Mouse (Mus musculus) left cerebral cortex, postnatal 10 days (tissue): ENCODE measurements at regions not wholly inside any gene's neighbourhood (a gene's known extent, or its start where the extent isn't known, plus 50 kb on each side); places are given as distances from the start of the nearest gene placed in this dataset.

Experiments
- DNase-seq, 2 experiments: peaks; one replicate each; pipeline ENCODE4 v3.0.0; 2021 to 2022; ENCODE audit warnings: low spot score in 2 of 2, mixed read lengths in 1 of 2; ENCODE audit errors: extremely low spot score in 1 of 2
- intact Hi-C: fragments of 180-260 bp; cut with DNase I; formaldehyde crosslinking; loops from one replicate; pipeline ENCODE4 v1.15.1; 2025

DNA sequence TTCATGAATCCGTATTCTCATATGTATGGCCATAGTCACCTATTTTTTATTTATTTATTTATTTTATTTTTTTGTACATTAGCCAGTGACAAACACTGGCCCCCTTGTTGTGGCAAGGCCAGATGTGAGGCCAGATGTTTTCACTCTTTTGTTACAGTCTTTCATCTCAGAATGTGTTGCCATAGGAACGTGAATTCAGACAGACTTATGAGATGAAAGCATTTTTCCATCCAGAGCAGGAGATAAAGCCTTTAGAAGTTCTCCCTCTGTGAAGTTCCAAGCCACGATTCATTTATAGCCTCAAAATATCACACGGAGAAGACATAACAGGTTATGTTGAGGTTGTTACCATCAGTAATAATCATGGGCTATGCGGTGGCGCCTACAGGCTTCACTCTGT, 220.9 kb downstream of the Arpp21 start:
- no peak for DNase-seq
- intact Hi-C loops = no loop called here

DNA sequence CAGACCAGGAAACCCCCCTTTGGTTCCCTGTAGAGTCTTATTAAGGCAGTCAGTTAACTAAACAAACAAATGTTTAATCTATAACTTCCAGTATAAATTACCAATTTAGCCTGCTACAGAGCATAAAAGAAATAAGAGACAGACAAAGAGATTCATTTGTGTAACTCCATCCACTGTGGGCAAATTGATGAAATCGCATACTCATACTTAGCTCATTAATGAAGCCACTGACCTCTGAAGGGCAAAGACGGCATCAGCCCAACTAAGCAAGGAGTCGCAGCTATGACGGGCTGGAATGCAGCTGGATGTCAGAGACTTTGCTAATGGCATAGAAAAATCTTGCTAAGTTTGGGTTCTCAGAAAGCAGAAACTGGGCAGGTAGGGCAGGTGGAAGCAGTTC, 241.3 kb downstream of the Arpp21 start:
- DNase-seq = no peak
- intact Hi-C loops = no loop called here

DNA sequence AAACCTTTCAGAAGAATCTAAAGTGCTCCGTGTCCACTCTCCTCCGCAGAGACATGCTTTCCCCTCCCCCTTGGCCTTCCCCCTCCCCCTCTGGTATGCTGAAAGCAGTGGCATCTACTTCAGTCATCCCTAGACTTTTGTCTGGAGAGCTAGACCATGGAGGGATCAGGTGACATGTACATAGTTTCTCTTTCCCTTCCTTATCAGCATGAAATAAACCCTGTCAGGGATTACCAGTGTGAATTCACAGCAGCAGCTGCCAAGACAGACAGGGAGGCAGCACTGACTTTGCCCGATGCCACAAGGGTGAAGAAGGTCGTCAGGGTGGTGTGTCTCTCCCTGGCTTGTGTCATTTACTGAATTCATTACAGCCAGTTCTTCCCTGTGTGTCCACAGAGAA, 241.9 kb downstream of the Arpp21 start:
- no peak for DNase-seq
- intact Hi-C loops = no loop called here

DNA sequence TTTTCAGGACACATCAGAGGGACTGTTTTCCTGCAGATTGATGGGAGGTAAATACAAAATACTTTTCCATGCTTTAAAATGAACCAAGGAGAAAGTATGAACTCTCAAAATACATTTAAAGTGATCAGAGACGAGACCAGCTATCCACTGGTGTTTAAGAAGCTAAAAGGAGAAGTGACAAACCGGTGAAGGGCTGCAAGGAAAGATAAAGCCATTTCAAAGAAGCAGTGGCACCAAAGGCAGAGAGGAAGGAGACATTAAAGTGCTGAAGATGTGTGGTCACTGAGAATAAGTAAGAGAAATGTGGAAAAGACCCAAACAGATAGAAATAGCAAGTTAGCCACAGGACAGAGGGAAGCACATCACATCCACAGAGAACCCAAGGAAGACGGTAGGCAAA, 245.7 kb downstream of the Arpp21 start:
- DNase-seq = no peak
- intact Hi-C loops = no loop called here

DNA sequence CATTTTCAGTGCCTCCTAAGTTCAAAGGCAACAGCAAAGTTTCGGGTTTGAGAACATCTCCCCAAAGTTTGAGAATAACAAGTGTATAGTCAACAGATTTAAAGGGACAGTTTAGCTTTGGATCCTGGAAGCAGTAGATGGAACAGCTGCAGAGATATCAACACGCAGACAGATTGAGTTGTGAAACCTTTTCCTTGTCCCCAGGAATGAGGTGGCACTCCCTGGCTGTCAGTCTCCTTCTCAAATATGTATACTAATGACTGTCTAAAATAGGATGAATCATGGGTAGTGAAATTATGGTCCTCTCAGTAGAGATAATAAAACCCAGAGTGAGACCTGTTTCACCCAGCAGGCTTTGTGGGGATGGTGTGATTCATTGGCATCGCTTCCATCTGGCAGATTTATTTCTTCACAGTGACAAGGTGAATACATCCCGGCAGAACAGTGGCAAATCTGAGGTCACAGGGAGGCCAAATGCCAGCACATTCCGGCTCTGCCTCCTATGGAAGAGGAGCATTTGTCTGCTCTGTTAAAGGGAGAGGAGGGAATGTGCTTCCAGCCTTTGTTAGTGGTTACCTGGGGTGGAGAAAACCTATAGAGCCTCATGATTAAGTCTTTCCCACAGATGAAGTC, 272.2 kb downstream of the Arpp21 start:
- intact Hi-C loops = no loop called here
- no peak for DNase-seq

DNA sequence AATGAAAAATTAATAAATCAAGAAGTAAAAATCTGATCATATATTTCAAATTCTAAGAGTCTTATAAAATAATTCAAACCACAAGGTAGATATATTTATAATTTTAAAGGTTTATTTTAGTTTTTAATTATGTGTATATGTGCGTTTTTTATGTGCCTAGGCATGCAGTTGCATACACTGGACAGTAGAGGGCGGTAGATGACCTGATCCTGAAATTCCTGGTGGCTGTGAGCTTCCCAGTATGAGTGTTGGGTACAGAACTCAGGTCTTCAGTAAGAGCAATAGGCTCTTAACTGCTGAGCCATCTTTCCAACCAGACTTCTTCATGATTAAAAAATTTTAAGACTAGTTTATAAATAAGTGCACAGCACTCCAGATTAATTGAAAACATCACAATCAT, 267.7 kb upstream of the Stac start:
- intact Hi-C loops = no loop called here
- DNase-seq = no peak

DNA sequence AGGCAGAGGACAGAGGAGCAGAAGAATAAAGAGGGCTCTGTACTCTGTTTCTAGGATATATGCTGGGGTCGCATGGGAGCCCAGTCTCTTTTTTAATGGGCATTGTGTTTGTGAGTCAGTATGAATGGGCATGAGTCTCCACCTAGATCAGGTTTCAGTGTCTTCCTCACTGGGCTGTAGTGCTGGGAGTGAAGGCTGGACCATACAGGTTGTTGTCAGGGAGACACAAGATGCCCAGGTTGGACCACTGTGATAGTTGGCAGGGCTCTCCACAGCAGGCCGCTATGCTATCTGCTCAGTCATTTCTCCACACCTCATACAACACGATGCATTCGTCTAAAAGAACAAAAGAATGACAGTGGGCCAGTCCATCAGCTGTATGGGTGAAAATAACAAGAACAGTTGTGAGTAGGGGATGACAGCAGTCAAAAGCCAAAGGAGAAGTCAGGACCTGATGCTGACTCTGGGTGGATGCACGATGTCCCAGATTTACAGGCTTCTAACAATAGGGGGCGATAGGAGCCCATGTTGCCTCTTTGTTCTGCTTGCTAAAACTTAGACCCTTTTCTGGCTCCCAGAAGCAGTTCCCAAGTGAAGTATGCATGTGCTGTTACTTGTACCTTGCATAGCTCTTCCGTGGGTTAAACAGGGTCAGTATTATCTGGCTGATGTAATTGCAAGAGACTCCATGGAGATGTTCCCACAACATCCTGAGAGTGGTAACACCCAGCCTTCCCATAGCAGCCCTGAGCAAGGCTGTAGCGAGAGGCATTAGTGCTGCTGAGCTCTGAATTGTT, 249.3 kb upstream of the Stac start:
- DNase-seq = peak in 1 of 2 experiments; percentile 40
- intact Hi-C loops = loop anchor here (10.0 kb wide), 1 partner anchor 95 kb away; no protein-coding TSS in a partner anchor

DNA sequence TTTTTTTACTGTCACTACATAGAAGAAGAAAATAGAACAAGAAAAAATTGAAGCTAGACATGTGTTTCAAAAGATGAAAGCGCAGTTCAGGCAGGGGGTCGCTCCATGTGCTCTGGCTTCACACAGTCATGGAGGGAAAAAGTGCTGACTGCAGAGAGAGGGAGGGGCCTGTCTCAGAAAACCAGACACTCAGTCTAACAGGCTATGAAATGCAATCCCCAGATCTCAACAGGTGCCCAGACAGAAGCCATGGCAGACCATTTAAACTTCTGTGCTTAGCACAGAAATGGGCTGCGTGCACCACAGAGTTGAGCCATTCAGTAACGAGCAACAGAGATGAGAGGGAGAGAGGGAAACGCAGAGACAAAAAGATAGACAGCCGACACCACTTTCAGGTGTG, 242.3 kb upstream of the Stac start:
- intact Hi-C loops = no loop called here
- no peak for DNase-seq

DNA sequence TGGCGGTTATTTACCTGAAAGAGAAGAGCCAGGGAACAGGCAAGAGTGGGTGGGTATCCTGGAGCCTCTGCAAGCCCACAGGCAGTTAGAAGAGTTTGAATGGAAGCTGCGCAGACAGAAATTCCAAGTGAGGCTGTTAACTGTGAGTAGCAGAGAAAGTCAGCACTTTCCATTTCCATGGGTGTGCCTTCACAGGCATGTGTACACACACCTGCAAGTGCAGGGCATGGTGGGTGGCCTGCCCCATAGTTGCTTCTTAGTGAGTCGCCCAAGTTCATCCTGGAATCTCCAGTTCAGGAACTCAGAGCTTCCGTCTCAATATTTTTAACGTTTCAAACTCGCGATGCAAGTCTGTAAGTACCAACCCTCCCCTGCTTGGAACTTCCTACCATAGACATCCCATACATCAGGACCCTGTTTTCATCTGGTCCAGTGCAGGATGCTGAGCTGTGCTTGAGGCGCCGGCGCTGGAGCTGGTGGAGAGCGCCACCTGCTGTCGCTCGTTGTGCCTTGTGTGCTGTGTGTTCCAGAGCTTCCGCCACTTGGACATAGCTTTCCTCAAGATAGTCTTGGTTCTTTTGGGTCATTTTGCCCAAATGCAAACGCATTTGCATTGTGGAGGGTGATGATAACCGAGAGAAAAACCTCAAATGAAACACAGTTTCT, 228.3 kb upstream of the Stac start:
- intact Hi-C loops = loop anchor here (1.0 kb wide), 1 partner anchor 421 kb away; no protein-coding TSS in a partner anchor
- peak; percentile 71 to 81 for DNase-seq

DNA sequence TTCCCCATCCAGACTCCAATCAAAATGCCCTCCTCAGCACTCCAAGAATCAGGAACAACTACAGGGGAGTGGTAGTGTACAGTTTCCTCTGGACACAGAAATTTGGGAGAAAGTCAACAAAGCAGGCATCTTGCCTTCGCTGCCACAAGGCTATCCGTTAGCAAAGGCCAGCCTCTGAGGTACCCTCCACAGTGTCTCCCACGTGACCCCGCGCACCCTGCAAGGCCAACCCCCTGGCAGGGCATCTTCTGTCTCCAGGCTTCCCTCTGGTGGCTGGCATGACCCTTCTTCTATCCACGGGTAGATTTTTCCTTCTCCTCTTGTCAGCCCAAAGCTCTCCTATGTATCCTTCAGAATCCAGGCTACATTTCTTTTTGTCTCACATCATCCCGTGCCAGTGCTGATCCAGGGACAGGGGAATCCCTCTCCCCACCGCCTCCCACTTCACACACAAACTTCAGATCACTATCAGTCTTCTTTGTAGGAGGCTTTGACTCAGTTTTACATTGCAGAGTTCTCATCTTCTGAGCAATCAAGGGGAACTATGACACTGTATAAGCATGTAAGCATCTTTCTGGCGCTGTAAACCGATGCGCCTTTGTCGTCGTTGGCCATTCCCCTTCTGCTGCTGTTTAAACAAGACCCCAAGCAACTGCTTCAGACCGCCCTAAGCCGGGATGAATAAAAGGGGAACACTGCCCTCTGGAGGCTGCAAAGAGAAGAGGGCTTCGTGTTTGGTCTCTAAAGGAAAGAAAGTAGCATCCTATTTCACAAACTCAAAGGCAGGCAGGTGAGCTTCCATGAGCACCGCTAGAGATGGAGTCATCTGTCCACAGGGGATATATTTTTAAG, 226.8 kb upstream of the Stac start:
- peak; percentile 36 to 64 for DNase-seq
- intact Hi-C loops = no loop called here

DNA sequence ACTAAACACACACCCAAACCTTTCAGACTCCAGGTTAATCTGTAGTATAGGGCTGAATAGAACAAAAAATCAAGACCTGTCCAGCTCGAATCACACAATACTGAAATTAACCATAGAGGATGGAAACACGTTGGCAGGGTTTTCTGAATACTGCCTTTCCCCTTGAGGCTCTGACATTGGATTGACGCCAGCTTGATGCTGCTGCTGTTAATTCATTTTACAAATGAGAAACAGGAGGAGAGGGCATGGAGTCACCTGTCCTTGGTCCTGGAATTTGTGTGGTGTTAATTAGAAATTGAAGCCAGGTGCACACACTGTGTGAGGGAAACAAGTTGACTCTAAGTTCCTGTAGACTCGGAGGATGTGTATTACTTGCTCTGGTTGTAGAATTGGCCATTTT, 218.7 kb upstream of the Stac start:
- intact Hi-C loops = no loop called here
- no peak for DNase-seq

DNA sequence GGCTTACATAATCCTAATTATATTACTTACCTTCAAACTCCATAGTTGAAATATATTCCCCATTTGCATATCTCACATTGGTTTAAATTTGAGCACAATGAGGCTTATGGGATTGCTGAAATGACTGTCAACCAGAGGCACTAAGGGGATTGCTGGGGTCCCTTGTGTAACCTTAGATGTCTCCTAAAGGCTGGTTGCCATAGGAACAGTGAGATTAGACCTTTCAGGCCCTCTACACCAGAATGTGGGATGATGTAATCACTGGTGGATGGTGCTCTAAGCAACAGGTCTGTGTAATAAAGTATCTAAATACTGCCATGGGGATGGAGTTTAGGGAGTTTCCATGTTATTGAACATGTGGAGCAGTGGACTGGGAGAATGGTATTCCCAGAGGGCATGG, 210.0 kb upstream of the Stac start:
- DNase-seq = no peak
- intact Hi-C loops = no loop called here

DNA sequence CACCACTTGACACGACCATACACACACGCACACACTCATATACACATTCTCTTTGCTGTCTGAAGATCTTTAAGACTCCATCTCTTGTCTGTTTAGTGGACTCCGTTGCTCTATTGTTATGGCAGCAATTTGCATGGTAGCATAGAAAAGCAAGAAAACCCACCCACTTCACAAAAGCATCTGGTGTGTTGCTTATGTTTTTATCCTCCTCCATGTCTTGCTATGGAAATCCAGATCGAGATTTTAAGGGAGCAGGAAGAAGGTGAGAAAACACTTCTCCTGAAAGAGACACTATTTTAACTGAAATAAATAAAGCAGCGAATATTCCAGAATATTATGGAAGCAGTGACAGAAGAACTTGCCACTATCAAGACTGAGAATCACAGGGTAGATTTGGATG, 207.5 kb upstream of the Stac start:
- DNase-seq = no peak
- intact Hi-C loops = no loop called here

DNA sequence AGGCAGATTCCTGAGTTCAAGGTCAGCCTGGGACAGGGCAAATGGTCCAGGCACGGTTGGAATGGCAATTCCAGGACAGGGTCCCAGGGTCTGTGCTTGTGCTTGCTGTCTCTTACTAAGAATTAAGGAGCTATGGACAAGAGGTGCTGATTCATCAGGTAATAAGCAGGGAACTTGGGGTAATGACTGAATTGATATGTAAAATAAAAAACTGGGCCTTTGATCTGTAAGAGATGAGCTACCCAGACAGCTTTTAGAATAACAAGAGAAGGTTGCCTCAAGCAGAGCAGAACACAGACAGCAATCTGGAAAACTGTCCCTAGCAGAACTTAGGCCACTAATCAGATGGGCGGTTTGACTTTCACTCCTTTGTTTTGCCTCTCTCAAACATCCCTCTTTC, 189.6 kb upstream of the Stac start:
- intact Hi-C loops = no loop called here
- no peak for DNase-seq

DNA sequence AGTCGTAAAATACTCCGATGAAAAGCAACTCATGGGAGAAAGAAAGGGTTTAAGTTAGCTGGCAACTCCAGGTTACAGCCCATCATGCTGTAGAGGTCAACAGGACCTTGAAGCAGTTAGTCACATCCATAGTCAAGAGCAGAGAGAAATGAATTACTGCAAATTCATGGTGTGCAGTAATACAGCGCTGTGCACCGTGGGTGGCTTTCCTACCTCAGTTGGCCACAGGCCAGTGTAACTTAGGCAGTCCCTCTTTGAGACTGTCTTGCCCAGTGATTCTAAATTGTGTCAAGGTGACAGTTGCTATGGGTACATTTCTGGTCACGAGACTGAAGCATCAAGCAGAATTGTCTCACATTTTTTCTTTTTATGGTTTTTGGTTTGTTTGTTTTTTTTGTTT, 186.7 kb upstream of the Stac start:
- DNase-seq = no peak

DNA sequence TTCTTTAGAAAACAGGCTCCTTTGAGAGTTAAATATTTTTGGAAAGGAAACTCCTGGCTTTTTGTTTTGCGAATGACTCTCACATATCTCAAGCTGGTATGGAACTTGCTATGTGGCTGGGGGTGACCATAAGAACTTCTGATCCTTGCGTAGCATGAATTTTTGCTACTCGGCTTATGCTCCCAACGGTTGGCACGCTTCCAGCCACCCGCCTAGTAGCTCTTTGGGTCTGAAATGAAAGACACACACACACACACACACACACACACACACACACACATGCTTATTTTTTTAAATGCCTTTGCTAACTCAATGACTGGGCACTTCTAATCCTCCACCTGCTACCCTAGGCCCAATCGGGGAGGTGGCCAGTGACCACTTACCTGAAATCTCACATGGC, 180.3 kb upstream of the Stac start:
- intact Hi-C loops = no loop called here
- DNase-seq = peak in 1 of 2 experiments; percentile 46

More for the DNA sequence above, 186.7 kb upstream of the Stac start:
- intact Hi-C loops = no loop called here

DNA sequence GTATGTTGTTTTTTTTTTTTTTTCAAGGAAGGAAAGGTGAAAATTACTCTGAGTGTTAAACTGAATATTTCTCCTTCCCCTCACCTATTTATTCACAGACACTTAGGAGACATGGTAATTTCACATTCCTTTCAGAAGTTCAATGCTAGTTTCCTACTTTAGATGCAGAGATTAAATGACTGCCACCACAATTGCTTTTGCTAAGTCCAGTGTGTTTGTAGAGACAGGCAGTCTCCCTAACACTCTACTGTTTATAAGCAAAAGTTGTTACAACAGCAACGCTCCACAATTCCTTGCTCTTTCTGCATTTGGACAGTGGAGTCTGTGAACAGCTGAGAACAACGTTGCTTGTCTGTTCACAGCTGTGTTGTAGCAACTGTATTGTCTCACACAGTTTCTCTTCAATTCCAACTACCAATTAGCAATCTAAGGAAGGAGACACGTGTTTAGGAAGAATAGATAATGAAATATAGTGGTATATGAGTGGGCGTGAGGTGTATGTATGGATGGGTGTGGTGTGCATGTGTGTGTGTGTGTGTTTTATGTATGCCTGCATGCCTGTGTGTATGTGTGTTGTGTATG, 179.7 kb upstream of the Stac start:
- no peak for DNase-seq
- intact Hi-C loops = no loop called here

DNA sequence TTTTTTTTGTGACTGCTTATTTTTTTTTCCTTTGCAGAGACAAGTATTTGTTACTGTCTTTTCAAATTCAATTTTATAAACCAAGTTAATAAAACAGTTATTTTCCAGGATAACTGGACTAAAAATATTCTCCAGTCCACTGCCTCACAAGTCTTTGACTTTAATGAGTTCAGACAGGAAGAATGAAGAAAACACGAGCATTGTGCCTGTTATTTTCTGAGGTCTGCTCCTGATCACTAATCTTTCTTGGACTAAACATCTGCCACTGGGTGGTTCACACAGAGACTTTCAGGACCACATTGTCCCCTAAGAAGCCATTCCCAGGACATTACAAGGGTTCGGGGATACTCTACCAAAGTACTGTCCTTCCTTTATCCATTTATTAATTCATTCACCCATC, 167.9 kb upstream of the Stac start:
- no peak for DNase-seq
- intact Hi-C loops = no loop called here

DNA sequence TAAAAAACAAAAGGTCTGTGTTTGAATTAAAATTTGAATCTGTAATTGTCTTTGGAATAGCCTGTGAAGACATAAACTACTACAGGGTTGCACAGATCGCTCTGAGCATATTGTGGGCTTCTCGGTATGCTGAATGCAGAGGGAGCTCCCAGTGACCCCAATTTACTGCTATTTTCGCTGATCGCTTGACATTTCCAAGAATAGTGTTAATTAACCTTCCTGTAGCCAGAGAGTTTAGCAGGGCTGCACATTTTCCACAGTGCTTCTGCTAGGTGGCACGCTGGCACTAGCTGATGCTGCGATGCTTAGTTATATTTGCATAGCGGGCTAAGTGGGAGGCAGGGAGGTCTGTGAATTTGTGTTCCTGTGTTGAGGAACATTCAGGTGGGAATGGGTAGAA, 164.8 kb upstream of the Stac start:
- no peak for DNase-seq
- intact Hi-C loops = no loop called here
